Mouse (Mus musculus): ENCODE results near the gene Itpkb.

Gene Itpkb

DNA sequence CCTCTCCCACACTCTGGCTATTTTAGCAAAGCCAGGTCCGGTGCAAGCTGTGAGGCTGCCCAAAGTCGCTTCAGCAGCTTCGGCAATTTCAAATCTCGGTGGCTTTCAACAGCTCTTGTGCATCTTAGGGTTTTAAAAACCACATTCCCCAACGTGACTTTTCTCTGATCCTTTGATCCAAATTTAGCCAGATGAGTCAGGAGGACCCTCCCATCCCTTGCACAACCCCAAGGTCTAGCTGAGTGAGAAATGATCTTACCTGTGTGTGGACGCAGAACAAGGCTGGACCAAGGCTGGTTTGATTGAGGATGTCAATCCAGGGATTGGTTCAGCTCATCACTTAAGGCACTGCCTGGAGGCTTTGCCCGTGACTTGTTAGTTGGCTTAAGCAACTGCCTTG, 80.0 kb downstream of the Itpkb start:
- no peak for DNase-seq (ENCODE audit: extremely low read depth, low read depth, low spot score)

GRCm38 (mm10) chr1:180415064-180415463, 84.8 kb downstream of the Itpkb start:
- DNase-seq (ENCODE audit: extremely low read depth, low read depth, low spot score), result no peak

DNA sequence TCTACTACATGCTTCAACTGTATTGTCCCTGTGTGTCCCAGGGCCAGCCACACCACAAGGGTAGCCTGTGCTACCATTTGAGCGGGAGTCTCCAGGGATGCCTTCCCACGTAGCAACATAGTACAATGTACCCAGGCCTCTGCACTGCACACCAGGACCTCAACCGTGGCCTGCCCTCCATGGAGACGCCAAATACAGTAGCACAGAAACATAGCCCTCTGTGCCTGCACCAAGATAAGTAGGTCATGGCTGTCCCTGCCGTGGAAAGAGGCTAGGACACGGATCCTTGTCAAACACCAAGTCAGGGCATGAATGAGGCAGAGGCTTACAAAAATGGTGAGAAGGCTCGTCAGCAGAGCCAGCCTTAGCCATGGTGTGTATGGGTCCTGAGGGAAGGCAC, 85.6 kb downstream of the Itpkb start:
- DNase-seq (ENCODE audit: extremely low read depth, low read depth, low spot score), result no peak

DNA sequence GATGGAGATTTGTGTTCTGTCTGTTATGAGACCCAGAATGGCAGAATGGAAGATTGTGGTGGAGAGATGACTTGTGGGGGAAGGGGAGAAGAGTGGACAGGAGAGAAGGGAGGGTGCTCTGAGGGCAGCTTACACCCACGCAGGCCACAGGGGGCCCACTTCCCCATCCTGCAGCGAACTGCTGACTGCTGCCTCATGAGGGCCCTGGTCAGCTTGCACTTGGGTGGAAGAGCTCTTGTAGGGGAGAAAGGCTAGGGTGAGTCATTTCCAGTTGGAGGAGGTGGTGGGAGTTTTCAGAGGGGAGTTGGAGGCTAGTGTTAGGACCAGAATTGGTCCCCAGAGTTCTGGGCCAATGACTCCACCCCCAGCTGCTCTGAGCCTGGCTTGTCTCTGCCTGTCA, 86.8 kb downstream of the Itpkb start:
- no peak for DNase-seq (ENCODE audit: extremely low read depth, low read depth, low spot score)

DNA sequence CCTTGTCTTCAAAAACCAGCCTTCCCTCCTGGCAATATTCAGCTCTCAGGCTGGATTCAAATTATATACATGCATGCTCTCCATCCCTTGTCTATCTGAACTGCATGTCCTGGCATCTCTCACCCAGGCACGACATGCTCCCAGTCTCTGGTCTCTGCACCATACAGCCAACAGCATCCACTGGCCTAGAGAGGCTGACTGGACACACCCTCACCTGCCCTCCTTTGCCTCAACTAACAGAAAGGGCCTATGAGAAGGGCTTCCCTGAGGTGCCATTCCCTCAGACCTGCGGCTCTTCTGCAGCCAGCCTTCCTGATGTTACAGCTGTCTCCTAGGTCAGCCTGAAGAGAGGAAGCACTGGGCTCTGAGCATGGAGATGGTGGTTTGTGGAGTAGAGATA, 88.8 kb downstream of the Itpkb start:
- no peak for DNase-seq (ENCODE audit: extremely low read depth, low read depth, low spot score)

GRCm38 (mm10) chr1:180420496-180421164, 90.3 kb downstream of the Itpkb start:
- DNase-seq (ENCODE audit: extremely low read depth, low read depth, low spot score), result no peak

DNA sequence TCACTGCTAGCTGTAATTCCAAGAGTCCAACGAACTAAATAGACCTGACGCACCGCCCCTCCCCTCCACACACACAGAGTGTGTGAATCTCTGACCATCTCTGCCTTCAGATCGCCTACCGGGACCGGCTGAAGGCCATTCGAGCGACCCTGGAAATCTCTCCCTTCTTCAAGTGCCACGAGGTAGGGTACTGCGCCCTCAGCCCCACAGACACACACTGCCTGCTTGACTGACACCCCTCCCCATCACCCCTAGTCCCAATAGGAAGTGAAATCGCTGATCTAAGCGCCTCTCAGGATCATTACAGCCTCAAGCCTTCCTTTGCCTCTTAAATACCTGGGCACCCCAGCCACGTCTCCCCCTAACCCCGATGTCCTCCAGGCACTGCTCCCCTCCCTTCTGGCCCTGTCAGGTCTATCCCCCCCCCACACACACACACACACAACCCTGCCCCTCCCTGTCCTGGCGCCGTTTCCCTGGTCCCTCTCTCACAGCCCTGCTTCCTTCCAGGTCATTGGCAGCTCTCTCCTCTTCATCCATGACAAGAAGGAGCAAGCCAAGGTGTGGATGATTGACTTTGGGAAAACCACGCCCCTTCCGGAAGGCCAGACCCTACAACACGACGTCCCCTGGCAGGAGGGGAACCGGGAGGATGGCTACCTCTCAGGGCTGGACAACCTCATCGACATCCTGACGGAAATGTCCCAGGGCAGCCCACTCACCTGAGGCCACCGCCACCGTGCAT, 91.1 kb downstream of the Itpkb start:
- DNase-seq (ENCODE audit: extremely low read depth, low read depth, low spot score), result no peak

DNA sequence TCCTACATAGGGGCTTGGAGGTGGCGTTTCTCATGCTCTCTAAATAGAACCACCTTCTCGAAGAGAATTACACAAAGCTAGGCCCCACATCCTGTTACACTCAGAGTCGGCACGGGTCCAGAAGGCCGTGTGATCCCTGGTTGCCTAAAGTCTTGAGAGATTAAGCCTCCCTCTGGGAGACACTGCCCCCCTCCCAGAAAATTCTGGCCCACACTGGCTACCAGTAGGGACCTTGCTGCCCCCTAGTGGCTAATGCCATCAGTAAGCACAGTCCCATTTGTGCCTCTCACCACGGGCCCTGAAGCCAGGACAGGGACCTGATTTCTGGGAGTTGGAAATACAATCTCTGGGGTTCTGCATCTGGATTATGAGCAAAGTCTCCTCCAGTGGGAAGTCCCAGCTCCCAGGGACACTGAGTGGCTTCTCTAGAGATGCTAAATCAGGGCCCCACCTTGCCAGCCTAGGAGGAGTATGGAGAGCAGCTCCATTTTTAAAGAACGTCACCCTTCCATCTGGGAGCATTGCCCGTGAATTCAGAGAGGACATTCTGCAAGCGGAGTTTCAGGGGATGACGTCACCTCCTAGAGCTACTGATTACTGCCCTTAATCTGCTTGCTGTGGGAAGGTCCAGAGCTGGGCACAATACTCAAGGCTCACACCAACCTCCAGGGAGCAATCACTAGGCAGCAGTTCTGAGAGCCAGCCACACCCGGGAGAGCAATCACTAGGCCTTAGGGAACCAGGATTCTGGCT, 92.0 kb downstream of the Itpkb start:
- no peak for DNase-seq (ENCODE audit: extremely low read depth, low read depth, low spot score)

DNA sequence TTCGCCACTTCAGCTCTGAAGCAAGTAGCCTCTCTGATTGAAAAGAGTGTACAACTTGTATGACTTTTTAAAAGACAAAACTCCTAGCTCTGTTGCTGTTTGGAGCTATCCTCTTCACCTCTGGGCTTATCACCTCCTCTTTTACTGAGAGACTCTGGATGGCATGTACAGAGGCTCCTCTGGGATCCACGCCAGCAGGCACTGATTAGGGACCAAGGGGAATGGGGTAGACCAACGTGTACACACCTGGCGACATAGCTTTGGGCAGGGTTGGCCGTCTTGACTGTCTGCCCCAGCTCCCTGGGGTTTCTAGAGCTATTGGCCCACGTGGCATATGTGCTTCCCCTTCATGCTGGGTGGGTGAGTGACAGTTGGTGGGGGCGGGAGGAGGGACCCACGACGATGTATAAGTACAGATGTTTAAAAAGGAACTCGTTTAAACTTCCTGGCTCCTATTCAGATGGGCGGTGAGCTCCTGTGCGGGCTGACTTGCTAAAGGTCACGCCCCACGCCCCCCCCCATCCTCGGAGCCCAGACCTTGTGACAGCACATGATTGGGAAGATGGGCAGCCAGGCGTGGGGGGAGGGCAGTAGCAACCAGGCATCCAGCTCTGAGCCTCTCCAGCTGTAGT, 92.8 kb downstream of the Itpkb start:
- no peak for DNase-seq (ENCODE audit: extremely low read depth, low read depth, low spot score)

DNA sequence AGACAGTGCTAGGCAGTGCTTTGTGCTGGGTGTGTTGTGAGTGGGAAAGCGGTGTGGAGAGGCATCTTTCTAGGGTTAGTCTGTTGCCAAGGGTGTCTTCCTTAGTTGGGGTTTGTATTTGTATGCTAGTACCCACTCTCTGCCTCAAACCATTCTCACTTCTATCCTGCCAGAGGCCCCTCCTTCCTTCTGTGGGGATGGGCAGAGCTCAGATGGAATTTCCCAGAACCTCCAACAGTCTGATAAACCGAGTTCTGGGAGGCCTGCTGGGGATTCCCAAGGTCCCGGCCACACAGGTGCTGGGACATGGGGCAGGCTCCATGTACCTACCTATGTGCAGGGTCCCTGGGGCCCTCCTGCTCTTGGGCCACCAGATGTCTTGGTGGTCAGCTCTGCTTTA, 93.6 kb downstream of the Itpkb start:
- no peak for DNase-seq (ENCODE audit: extremely low read depth, low read depth, low spot score)

GRCm38 (mm10) chr1:180426405-180426804, 96.1 kb downstream of the Itpkb start:
- DNase-seq (ENCODE audit: extremely low read depth, low read depth, low spot score), result no peak

DNA sequence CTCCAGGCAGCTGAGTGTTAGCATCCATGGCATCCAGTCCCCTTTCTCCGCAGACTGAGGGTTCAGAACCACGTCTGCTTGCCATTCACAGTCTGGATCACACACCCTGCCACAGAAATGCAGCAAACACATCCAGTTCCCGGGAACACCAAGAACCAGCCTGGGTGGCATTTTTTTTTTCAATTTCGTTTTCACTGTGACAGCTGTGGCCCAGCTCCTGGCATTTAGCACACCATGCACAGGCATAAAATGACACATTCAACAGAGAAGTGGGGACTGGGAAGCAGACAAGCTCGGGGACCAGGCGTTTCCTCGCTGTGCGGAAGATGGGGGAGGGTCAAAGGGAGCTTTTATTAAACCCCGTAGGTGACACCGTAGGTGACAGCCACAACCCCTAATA, 97.4 kb downstream of the Itpkb start:
- DNase-seq (ENCODE audit: extremely low read depth, low read depth, low spot score), result no peak

DNA sequence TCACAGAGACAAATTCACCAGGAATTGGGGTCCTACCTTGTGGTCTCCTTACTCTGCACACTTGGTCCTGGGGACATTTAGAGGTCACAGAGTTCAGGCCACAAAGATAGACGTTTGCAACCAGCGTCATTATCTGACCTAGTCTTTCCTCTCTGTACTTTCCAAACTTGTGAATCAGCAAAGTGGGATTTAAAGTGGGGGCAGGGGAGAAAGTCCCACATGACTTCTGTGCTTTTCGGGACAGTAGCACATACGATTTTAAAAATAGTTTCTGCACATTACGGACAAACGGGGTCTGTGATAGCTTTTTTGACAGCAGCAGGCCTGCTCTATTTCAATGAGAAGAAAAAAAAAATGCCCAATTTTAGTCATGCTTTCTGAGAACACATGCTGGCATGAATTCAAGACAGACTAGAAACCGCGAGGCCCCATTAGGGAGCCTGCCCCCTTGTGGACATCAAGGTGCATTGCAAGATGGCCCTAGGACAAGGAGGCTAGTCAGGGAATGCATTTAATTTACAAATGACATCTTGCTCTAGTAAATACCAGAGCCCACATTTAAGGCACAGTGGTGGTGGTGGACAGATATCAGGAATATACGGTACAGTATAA, 97.9 kb downstream of the Itpkb start:
- no peak for DNase-seq (ENCODE audit: extremely low read depth, low read depth, low spot score)

DNA sequence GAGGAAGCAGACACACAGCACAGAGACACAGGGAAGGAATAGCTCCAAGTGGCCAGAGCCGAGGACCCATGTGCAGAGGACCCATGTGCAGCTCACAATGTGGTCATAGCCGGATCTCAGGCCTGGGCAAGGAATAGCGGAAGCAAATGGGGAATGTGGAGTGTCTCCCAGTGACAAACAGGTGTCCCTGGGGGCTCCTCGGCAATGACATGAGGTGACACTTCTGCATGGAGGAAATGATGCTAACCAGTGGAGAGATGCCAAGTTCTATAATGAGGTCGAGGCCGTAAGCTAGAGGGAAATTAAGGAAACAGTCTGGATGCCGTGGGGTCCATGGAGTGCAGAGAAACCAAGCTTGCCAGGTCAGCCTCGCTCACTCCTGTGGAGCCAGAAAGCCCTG, 98.6 kb downstream of the Itpkb start:
- DNase-seq (ENCODE audit: extremely low read depth, low read depth, low spot score), result no peak

- DNase-seq (ENCODE audit: extremely low read depth, low read depth, low spot score), result no peak
Observed at GRCm38 (mm10) chr1:180429819-180430218, 99.5 kb downstream of the Itpkb start.

- no peak for DNase-seq (ENCODE audit: extremely low read depth, low read depth, low spot score)
Observed at GRCm38 (mm10) chr1:180431833-180432232, 101.5 kb downstream of the Itpkb start.

DNA sequence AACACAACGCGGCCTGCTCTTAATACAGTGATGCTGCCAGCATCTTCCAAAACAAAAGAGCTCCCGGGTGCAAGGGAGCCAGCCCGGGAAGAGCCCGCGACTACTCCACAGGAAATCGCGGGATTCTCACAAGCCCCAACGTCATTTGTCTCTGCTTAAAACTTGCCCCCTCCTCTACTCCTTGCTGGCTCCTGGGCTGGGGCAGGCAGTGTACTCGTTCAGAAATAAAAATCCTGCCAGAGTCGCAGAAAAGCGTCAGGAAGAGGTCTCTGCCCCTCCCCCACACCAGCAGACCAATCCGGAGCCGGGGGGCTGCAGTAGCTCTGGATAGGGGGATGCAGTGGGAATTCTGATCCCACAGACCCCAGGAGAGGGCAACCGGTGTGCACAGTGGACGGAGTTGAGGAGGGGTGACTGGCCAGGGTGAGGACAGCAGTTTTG, 102.8 kb downstream of the Itpkb start:
- DNase-seq (ENCODE audit: extremely low read depth, low read depth, low spot score), result no peak

- no peak for DNase-seq (ENCODE audit: extremely low read depth, low read depth, low spot score)
Observed at GRCm38 (mm10) chr1:180433796-180434566, 103.7 kb downstream of the Itpkb start.

- DNase-seq (ENCODE audit: extremely low read depth, low read depth, low spot score), result no peak
Observed at GRCm38 (mm10) chr1:180434925-180435324, 104.6 kb downstream of the Itpkb start.

DNA sequence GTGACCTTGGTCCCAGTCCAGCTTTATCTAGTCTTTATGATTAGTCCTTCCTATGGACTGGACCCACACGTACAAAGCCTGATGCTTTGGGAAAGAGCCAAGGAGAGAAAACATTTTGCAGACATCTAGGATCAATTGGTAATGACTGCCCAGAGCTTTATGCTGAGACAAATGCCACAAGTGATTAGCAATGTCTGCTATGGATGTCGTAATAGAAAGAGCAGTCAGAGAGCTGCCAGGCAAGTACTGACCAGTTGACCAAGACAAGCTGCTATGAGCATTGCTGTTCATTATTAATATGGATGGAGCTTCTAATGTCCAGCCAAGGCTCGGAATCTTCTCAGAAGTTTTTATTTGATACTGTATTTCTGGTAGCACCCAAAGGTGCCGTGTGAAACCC, 109.2 kb downstream of the Itpkb start:
- no peak for DNase-seq (ENCODE audit: extremely low read depth, low read depth, low spot score)
